Mouse (Mus musculus) E14TG2a.4 (cell line): ENCODE measurements at regions not wholly inside any gene's neighbourhood (a gene's known extent, or its start where the extent isn't known, plus 50 kb on each side); places are given as distances from the start of the nearest gene placed in this dataset.

ENCODE experiments used
- CTCF ChIP-seq: conservative IDR thresholded peaks from 2 replicates; pipeline ENCODE4 v1.5.1; 2014; ENCODE audit warnings: low read length
- NANOG ChIP-seq: IDR thresholded peaks from 2 replicates; pipeline ENCODE4 v1.6.1; 2014; ENCODE audit warnings: borderline replicate concordance, low read length, mixed read lengths

- TF ChIP-seq CTCF (no peak), NANOG (no peak)
Measured at GRCm38 (mm10) chr1:137690860-137691595, 484.5 kb downstream of the Ptprc start.
